Mouse (Mus musculus): ENCODE measurements at regions not wholly inside any gene's neighbourhood (a gene's known extent, or its start where the extent isn't known, plus 50 kb on each side); places are given as distances from the start of the nearest gene placed in this dataset.

- TF ChIP-seq GATA1 (IDR thresholded peaks at IDR 0.05; ENCODE audit: low read length) = no peak
- no peak for TF ChIP-seq TAL1 (IDR thresholded peaks at IDR 0.05; ENCODE audit: low read length)
These were observed 50.9 kb upstream of the Glrp1 start for GRCm38 (mm10) chr1:88560771-88561170.
